Mouse (Mus musculus): ENCODE measurements around the gene Atp11c.

Gene Atp11c

DNA sequence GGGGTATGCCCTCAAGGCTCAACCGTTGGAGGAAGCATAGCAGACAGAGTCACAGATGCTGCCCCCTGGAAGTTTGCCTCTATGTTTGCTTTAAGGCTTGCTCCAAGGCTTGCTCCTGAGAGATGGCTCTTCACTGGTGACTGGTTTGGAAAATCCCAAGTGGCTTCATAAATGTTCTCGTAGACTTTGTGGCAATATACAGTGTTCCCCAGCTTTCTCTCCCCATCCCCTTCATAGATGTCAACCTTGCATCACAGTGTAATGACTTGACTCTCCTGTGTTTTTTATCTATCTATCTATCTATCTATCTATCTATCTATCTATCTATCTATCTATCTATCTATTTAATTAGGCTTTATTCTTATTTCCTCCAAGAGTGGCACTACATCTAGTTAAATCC lies at the start of gene Atp11c:
TSS of gene Atp11c (minus strand) at position 101 of the 400 bp plus-strand sequence.
- DNase-seq, result no peak

DNA sequence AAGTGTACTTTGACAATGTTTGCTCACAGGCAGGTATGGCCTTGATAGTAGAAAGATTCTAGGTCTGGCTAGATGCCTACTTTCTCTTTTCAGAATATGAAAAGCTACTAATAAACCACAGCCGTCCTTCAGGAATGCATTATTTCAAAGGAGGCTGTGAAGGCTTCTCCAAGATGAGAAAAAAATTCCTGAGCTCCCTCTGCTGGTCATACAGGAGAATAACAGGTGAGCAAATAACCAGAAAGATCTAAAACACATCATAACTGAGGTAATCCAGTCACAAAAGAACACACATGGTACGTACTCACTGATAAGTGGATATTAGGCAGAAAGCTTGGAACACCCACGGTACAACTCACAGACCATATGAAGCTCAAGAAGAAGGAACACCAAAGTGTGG lies 16.7 kb upstream of the Atp11c start:
- DNase-seq, result no peak

DNA sequence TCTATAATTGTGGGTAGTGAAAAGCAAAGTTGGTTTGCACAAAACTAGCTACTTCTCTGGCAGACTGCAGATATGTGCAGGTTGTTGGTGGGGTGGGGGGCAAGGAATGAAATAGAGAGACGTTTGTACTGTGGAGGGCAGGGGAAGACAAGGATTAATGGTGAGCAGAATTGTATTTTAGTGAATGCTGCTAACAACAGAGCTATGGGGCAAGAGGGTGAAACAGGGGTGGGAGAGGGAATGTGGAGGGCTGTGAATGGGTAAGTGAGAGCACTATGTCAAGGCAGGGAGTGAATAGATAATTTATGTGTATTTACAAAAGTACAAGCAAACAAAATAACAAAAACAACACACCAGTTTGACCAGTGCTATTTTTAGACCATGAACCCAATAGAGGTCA lies 22.0 kb downstream of the Atp11c start:
- no peak for DNase-seq

DNA sequence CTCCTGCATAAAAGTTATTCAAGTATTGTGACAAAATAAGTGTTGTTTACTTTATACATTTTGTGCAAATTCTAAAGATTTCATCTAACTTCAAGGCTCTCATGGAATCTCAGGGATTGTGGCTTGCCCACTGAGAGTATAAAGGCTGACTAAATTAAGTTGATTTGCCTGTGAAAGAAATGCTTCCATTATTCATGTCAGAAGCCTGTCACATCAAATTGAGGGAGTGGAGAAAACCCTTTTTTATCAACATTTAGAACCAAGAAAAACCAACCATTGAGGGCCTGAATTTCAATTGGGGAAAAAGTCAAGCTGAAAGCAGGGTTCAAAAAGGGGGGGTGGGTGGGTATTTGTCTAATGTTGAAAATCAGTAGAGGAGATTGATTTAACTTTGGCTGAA lies 23.5 kb downstream of the Atp11c start:
- DNase-seq, result no peak

DNA sequence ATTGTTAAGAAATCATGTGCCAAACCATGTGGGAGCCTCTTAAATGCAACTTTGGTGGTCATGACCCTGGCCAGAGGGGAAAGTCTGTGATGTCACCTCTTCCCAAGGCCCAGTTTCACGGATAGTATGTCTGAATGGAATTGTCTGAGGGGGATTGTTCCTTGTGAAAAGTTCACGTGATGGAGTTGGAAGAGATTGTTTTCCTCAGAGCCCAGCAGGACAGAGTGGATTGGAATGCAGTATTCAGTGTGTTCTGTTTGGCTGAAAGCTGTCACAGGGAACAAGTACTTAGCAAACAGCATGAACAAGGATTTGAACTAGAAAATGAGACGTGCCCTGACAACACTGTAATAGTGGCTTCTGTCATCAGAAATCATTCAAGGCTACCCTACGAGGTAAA lies 37.3 kb downstream of the Atp11c start:
- DNase-seq, result no peak

DNA sequence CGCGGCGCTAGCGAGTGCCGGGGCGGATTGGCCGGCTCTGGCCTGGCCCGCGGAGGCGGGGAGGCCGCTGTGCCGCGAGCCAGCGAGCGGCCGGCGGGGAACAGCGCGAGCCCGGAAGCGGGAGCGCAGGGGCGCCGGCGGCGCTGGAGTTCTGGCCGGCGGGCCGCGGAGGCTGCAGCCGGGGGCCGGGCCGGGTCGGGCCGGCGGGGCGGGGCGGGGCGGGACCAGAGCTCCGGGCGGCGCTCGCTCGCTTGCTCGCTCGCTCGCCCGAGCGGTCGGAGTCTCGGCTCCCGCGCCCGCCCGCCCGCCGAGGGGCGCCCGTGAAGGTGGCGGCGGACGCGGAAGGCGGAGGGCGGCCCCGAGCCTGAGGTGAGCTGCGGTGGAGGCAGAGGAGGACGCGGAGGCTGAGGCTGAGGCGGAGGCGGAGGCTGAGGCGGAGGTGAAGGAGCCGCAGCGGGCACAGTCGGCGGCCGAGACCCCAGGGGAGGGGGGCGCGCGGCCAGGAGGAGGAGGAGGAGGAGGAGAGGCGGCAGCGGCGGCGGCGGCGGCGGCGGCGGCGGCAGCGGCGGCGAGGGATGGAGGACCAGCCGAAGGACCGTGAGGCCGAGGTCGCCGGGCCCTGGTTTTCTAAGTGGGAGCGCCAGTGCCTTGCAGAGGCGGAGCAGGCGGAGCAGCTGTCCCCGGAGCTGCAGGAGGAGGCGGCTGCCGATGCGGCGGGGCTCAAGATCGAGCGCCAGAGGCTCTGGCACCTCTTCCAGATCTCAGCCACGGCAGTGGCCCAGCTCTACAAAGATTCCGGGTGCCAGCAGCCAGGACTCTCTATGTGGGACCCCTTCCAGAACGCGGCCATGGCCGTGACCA lies 44.8 kb downstream of the Atp11c start:
- DNase-seq, result peak; percentile 31 to 58

DNA sequence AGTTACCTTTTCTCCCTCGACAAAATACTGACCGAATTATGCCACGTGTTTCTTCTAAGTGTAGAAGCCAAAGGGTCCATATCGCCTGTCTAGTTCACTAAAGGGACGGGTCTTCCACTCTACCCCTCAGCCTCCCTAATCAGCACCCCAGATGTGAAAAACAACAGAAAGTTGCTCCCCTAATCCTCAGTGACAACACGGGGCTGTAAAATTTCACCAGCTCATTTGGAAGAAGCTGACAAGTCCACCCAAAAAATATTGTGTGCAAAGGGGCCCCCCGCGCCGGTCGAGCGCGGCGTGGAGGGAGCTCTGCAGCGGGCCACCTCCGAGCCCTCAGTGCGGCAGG lies 45.4 kb downstream of the Atp11c start:
- DNase-seq, result no peak

DNA sequence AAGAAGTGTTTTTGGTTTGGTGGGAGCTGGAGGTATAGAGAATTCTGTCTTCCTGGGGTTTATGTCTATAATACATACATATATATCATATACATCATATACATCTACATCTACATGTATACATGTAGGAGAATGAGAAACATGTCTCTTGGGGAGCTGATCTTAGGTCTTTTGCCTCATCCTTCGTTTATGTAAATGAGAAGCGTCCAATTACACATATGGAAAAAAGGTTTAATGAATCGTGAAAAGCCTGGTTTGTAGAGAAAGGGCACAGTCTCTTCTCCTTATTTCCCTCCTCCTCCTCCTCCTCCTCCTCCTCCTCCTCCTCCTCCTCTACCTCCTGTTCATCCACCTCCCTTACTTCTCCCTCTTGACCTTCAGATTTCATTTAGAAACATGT lies 46.6 kb downstream of the Atp11c start:
- no peak for DNase-seq

DNA sequence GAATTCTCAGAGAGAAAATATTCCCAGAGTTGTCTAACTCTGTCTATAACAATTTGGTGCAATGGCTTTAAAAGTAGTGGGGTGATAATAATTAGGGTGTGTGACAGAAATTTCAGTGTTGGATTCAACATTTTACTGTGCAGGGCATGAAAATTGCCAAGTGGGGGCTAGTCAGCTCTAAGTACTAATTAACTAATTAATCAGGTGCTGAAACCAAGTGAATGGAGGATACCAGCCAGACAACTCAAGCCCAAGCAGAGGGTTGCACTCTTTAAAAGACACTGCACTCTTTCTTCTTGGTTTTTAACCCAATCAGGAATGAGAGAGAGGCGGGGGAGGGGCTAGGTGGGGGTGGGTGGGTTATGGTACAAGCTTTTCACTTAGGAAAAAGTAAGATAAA lies 47.1 kb downstream of the Atp11c start:
- DNase-seq, result no peak

DNA sequence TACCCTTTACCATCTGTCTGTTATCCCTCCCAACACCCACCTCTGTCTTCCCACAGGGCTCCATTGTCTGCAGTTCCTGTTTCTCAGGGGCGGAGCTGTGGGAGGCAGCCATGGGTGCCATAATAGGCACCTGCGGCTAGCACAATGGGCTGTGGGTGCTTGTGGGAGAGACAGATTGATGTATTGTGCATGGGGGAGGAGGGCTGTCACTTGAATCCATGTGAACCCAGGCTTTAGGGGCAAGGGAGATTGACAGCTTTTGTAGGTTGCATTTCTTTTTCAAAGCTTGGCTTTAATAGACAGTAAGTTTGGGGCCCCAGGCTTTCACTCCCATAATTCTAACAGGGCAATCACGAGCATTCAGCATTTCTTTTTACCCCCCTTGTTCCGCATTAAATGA lies 48.4 kb downstream of the Atp11c start:
- no peak for DNase-seq

DNA sequence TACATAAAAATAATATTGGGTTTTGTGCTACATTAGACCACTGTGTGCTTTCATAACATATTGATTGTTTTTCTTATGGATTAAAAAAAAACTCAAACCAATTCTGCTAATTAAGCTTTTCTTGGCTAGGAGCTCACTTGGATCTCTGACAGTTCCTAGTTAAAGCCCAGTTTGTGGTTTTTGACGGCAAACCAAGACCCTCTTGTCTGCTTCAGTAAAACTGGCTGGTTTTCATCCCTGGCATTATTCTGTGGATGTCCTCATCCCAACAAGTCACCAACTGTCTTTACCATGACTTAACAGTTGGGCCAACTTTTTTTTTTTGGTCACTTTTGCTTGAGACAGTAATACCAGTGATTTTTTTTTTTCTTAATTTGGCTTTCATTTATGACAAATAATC lies 49.6 kb downstream of the Atp11c start:
- no peak for DNase-seq

DNA sequence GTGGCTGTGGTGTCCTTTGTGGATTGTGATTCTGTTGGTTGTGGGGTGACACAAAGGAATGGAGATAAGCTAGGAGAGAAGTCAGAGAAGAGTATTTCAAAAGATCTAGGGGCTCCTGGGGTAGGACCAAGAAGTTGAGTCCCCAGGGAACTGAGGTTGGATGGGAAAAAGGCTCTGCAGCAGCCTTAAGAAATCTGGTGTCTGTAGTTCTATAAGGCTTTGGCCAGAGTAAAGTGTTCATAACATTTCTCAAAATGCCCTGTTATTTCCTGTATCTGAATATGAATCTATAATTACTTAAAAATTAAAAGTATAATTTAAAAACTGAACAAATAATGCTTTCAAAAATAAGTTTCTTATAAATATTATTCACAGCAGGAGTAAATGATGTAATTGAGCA lies 53.3 kb downstream of the Atp11c start, which contains the start of gene Gm7073:
TSS of gene Gm7073 (minus strand) at position 101 of the 400 bp plus-strand sequence.
- no peak for DNase-seq

DNA sequence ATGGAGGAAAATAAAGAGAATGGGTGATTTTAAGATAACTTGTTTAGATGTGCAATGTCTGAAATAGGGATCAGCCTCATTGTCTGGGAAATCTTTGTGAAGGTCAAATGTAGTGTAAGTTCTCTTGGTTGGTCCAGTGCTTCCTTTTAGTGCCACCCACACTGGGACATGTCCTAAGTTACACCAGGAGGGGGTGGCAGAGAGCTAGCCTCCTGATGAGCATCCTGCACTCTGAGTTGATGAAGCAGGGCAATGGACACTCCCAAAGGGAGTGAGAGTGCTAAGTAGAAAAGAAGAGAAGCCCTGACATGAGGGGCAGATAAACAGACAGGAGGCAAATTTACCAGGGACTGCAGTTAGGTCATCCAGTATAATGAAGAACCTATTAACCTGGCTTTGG lies 88.5 kb downstream of the Atp11c start:
- peak in 1 of 2 experiments; percentile 4 for DNase-seq

DNA sequence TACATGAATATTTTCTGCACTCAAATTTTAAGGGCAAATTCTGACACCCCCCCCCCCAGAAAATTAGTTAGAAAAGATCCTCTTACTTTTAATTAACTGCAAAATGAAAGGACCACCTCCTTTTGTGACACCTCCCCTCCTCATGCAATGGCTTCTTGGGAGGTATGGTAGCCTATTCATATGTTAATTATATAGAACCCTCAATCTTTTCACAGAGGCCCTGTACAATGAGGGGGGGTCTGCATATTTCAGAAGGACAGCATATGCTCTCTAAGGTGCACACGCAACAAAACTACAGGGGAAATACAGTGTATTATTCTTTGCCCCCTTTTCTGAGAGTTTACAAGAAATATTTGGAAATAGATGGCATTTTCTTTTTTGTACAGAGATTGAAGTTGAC lies 94.7 kb downstream of the Atp11c start:
- DNase-seq, result no peak

DNA sequence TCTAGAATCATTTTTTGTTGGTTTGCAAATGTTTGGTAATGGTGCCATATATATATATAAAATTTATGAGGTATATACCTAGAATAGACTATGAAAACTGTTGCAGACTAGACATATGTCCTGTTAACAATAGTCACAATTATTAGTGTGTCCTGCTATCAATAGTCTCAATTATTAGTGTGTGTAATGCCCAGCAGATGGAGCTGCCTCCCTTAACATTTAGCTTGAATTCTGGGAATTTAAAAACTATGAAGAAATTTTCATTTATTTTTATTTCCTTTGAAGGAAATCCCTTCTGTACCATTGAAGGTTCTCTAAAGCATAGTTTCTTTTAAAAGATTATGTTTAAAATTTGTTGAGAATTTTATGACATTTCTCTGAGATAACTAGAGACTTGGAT lies 97.2 kb downstream of the Atp11c start:
- DNase-seq, result no peak

DNA sequence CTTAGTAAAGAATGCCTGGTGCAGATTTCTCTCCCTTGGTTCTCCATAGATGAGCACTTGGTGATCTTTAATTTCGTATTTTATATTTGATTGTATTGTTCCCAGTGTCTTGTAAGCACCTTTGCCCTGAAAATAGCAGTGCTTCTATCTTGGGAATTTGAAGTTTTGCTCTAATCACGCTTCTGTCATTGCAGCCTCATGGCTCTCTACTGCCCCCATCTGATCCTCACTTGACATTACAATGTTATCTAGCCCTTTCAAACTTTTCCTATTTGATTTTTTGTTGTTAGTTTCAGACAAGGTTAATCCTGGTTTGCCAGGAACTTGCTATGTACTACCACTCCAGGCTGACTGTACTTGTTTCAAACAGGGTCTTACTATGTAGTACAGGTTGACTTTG lies 128.7 kb downstream of the Atp11c start:
- DNase-seq, result no peak

DNA sequence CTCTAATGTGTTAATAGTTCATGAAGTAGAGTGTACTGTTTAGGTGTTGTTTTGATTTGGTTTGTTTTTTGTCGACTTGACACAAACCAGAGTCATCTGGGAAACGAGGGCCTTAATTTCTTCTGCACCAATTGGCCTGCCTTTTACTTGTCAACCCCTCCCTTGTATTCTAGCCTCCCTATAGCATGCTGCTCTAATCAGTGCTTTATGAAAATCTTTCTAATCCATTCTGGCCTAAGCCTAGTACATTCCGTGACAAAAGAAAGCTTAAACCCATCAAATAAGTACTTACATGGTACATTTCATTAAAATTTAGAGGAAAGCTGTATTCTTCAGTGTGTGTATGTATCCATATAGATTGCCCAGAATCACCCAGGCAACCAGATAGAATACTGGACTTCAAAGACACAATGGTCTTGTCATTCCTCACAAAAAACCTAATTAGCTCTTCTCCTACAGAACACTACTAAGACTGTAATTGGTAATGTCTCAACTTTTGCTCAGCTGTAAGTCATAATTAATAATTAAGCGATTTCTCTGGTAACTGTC lies 177.9 kb downstream of the Atp11c start:
- DNase-seq, result no peak

DNA sequence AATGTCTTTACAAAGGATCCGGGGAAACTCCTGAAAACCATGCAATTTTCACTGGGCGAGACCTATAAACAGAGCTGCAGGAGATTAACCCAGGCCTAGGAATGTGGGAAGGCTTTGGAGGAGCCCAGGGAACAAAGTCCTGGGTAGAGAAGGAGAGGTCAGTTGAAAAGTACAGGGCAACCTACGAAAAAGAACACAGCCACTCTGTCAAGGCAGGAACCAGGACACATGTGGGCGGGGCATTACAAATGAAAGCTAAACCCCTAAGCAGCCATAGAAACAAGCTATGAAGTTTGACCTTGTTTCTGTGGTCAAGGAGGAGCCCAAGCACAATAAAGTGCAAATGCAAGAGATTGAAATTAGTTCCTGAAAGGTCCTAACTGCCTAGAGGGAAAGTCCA lies 186.8 kb downstream of the Atp11c start:
- DNase-seq, result no peak

DNA sequence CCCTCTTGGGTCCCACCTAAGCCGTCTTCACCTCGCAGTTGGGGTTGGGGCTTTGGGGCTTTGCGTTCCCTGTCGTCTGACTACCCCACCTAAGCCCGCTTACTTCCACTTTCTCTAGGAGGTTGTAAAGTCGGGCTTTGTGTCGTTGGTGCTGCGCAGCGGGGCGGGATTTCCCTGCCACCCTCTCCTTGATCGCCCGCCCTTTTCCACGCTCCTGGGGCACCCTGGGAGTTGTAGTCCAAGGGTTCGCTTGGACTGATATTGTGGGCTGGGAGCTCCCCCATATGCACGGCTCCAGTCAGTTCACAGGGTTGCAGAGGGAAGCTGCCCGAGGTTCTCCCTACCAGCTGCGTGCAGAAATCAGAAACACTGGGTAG lies 187.8 kb downstream of the Atp11c start:
- peak; percentile 91 to 92 for DNase-seq

DNA sequence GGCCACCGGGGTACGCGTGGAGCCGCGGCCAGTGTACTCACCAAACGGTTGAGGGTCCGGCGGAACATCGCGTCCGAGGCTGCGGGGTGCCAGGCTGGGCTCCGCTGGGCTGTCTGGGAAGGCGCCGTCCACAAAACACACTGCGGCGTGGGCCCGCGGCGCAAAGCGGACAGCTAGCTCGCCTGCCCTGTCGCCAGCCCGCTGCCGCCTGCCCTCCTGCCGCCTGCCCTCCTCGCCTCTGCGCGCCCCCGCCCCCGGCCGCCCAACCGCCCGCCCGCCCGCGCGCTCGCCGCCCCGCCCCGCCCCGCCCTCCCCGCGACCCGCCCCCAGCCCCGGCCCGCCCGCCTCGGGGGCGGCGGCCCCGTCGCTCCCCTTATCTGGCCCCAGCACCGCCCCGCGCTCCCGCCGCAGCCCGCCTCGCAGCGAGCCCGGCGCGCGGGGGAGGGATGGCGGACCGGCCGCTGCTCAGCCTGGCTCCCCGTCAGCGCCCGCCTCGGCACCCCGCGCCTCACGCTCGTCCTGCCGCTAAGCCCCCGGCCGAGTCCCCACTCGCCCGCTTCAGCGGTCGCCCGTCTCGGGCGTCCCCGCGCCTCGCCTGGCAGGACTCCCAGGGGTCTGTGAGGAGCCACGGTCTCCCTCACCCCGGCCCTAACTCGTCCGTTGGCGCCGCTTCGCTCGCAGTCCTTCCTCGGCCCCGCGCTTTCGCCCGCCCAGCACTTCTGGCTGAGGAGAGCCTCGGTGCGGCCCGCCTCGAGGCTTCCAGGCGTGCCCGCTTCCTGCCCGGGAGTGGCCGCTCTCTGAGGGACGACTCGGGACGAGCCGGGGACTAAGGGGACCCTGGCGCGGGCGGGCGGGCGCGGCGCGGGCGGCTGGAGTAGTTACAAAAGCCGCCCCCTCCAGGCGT lies 188.5 kb downstream of the Atp11c start:
- DNase-seq, result peak; percentile 72 to 85

DNA sequence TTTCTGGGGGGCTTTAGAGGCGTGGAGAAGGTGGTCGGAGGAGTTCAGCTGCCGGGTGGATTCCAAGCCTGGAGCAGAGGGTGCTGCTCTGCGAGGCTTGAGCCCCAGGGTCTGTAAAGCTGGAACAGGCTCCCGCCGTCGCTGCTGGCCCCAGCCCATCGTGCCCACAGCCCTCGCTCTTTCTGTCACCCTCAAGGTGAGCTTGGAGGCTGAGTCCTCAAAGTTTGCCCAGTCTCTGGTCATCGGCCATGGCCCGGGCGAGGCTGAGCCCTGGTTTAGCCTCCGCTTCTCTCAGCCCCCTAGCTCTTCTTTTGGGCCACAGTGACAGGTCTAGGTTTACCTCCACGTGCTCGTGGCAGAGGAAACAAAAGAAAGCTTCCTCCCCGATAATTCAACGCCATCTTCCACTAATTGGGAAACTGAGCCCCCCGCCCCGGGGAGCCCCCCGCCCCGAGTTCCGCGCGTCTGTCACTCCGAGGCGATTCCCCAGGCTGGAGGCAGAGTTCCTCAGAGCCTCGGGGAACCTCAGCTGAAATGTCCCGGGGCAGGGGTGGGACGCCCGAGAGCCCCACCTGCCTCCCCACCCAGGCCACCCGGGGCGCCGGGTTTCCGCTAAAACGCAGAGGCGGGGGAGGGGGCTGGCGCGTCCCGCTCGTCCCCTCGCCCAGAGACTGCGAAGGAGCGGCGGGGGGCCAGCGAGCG lies 189.3 kb downstream of the Atp11c start:
- DNase-seq, result peak; percentile 17

DNA sequence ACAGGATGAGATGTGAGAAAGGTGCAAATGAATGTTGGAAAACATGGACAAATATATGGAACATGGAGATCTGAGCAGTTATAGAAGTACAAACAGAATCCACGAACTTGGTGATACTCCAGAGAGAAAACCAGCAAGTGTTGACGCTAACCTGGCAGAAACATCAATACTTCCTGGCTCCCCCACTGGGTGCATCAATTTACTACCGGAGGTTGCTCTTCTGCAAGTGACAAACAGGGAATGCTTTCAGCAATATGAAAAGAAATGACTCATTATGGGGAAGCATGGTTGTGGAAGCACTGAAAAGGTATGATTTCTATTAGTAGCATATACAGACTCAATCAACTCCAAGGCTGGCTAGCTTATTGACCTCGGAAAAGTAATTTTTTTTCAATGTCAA lies 198.2 kb downstream of the Atp11c start:
- no peak for DNase-seq

DNA sequence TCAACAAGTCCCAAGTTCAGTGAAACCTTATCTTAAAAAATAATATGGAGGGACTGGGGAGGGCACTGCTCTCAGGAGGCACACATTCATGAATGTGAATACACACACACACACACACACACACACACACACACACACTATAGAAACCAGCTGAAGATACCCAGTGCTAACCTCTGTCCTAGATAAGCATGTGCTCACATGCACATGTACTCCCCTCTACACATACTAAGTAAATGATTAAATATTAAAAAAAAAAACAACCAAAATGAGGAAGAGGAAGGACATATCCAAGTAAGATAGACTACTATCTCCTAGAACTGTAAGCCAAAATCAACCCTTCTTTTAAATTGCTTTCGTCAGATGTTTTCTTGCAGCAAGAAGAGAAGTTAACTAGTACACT lies 205.6 kb downstream of the Atp11c start:
- DNase-seq, result no peak
